Mouse (Mus musculus) testis, adult 2 months (tissue): ENCODE measurements around the gene Hba-a2.
A peak's percentile ranks its signal among the peaks of the same experiment; 100 is the strongest.

Experiments used
- CTCF ChIP-seq: fragments of 200-500 bp; IDR thresholded peaks from 2 replicates; pipeline ENCODE4 v1.5.1; 2012; ENCODE audit warnings: low read depth, mild to moderate bottlenecking, inconsistent platforms, low read length, moderate library complexity; ENCODE audit not compliant: control insufficient read depth, insufficient read depth, insufficient replicate concordance
- POLR2A ChIP-seq: fragments of 200-500 bp; IDR thresholded peaks from 2 replicates; pipeline ENCODE4 v1.6.1; 2012; ENCODE audit warnings: low read depth, mild to moderate bottlenecking, inconsistent platforms, low read length, moderate library complexity; ENCODE audit not compliant: control insufficient read depth

DNA sequence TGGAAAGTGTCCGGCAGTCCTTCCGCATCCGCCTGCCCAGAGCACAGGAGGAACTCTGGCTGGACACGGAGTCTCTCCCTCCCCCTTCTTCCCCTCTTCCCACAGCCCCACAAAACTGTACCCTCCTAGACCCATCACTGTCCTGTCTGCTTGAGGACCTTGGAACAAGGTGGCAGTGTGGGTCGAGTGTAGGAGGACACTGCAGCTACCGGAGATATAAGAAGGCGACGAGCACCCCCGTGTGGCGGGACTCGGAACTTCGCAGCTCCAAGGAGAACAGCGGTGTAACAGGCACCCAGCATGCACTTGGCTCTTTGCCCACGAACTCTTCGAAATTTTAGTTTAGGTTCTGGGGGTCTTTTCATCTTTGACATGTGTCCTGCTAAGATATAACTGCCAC lies 28.3 kb downstream of the Hba-a2 start:
- TF ChIP-seq CTCF (peak; percentile 97), POLR2A (no peak)
